Mouse (Mus musculus): ENCODE data around the gene Fam72a. TPM values are rescaled to one million over a fixed set of nuclear protein-coding genes. Genes with fewer than 3 reads are reported as not detected.
"Not testable (repeated sequence)": the region's sequence is repeated elsewhere in the genome, so short reads cannot be mapped to it uniquely, and the experiment has no call there.

Gene Fam72a
- polyA plus RNA-seq, 1 experiment from 2014 or later: 3.0 TPM

- Histone ChIP-seq H3K27ac (ENCODE audit: low read depth, low read length) (no peak overlapping the region), H3K27me3 (ENCODE audit: control insufficient read depth, insufficient read depth, low read length) (no peaks in the 10 kb centered on the region), H3K36me3 (ENCODE audit: control insufficient read depth, insufficient read depth, low read length) (no peaks in the 10 kb centered on the region), H3K9ac (ENCODE audit: low read length) (no peak overlapping the region), H3K4me2 (ENCODE audit: low read depth) (no peak overlapping the region), H3K4me3 (ENCODE audit: low read depth, low read length) (no peak overlapping the region), H3K4me1 (ENCODE audit: control insufficient read depth, insufficient read depth, low read length) (no peaks in the 10 kb centered on the region), H3K9me3 (ENCODE audit: control insufficient read depth, low read length) (no peaks in the 10 kb centered on the region)
- ATAC-seq (ENCODE audit: insufficient read depth, low FRiP score, low TSS enrichment): no peak
- DNase-seq (ENCODE audit: low spot score): no peak
These were observed 32.8 kb downstream of the Fam72a start for GRCm38 (mm10) chr1:131560500-131560899.

- WGBS: 91% methylated on average over 2 of the region's 2 CpGs
- Histone ChIP-seq H3K27me3 (ENCODE audit: control insufficient read depth, insufficient read depth, low read length) (no peaks in the 10 kb centered on the region), H3K27ac (ENCODE audit: low read depth, low read length) (no peak overlapping the region), H3K4me1 (ENCODE audit: control insufficient read depth, insufficient read depth, low read length) (no peaks in the 10 kb centered on the region), H3K4me3 (ENCODE audit: low read depth, low read length) (no peak overlapping the region), H3K4me2 (ENCODE audit: low read depth) (no peak overlapping the region), H3K9ac (ENCODE audit: low read length) (no peak overlapping the region), H3K36me3 (ENCODE audit: control insufficient read depth, insufficient read depth, low read length) (no peaks in the 10 kb centered on the region), H3K9me3 (ENCODE audit: control insufficient read depth, low read length) (no peaks in the 10 kb centered on the region)
- DNase-seq (ENCODE audit: low spot score) (no peak), ATAC-seq (ENCODE audit: insufficient read depth, low FRiP score, low TSS enrichment) (no peak)
These were observed 34.4 kb downstream of the Fam72a start for GRCm38 (mm10) chr1:131562081-131562480.

GRCm38 (mm10) chr1:131566056-131566455, 38.4 kb downstream of the Fam72a start:
- 47% methylated on average over 11 of the region's 11 CpGs for WGBS
- peak; percentile 28 for DNase-seq (ENCODE audit: low spot score)
- peak; percentile 55; the same call in 1 of the 2 replicates for ATAC-seq (ENCODE audit: insufficient read depth, low FRiP score, low TSS enrichment)
- not testable (repeated sequence) for H3K9ac ChIP-seq (ENCODE audit: low read length); H3K4me3 ChIP-seq (ENCODE audit: low read depth, low read length); H3K9me3 ChIP-seq (ENCODE audit: control insufficient read depth, low read length); H3K4me1 ChIP-seq (ENCODE audit: control insufficient read depth, insufficient read depth, low read length); H3K4me2 ChIP-seq (ENCODE audit: low read depth); H3K27ac ChIP-seq (ENCODE audit: low read depth, low read length); H3K27me3 ChIP-seq (ENCODE audit: control insufficient read depth, insufficient read depth, low read length); H3K36me3 ChIP-seq (ENCODE audit: control insufficient read depth, insufficient read depth, low read length)

- H3K9me3 ChIP-seq (ENCODE audit: control insufficient read depth, low read length): no peaks in the 10 kb centered on the region
- H3K4me1 ChIP-seq (ENCODE audit: control insufficient read depth, insufficient read depth, low read length): no peaks in the 10 kb centered on the region
- no peaks in the 10 kb centered on the region for H3K36me3 ChIP-seq (ENCODE audit: control insufficient read depth, insufficient read depth, low read length)
- no peaks in the 10 kb centered on the region for H3K27me3 ChIP-seq (ENCODE audit: control insufficient read depth, insufficient read depth, low read length)
- 87% methylated on average over 6 of the region's 6 CpGs for WGBS
- no peak overlapping the region for H3K27ac ChIP-seq (ENCODE audit: low read depth, low read length)
- H3K9ac ChIP-seq (ENCODE audit: low read length): no peak overlapping the region
- ATAC-seq (ENCODE audit: insufficient read depth, low FRiP score, low TSS enrichment): no peak
- H3K4me3 ChIP-seq (ENCODE audit: low read depth, low read length): no peak overlapping the region
- H3K4me2 ChIP-seq (ENCODE audit: low read depth): no peak overlapping the region
- DNase-seq (ENCODE audit: low spot score): no peak
These were observed 42.0 kb downstream of the Fam72a start for GRCm38 (mm10) chr1:131569721-131570120.

GRCm38 (mm10) chr1:131570391-131570790, 42.7 kb downstream of the Fam72a start:
- no peaks in the 10 kb centered on the region for H3K9me3 ChIP-seq (ENCODE audit: control insufficient read depth, low read length)
- ATAC-seq (ENCODE audit: insufficient read depth, low FRiP score, low TSS enrichment) (no peak), DNase-seq (ENCODE audit: low spot score) (no peak)
- H3K36me3 ChIP-seq (ENCODE audit: control insufficient read depth, insufficient read depth, low read length): no peaks in the 10 kb centered on the region
- no peaks in the 10 kb centered on the region for H3K4me1 ChIP-seq (ENCODE audit: control insufficient read depth, insufficient read depth, low read length)
- no peak overlapping the region for H3K9ac ChIP-seq (ENCODE audit: low read length)
- no peak overlapping the region for H3K27ac ChIP-seq (ENCODE audit: low read depth, low read length)
- H3K27me3 ChIP-seq (ENCODE audit: control insufficient read depth, insufficient read depth, low read length): no peaks in the 10 kb centered on the region
- H3K4me2 ChIP-seq (ENCODE audit: low read depth): no peak overlapping the region
- no peak overlapping the region for H3K4me3 ChIP-seq (ENCODE audit: low read depth, low read length)
- 88% methylated on average over 4 of the region's 4 CpGs for WGBS

- H3K4me2 ChIP-seq (ENCODE audit: low read depth): no peak overlapping the region
- no peak overlapping the region for H3K4me3 ChIP-seq (ENCODE audit: low read depth, low read length)
- DNase-seq (ENCODE audit: low spot score): peak; percentile 48
- H3K36me3 ChIP-seq (ENCODE audit: control insufficient read depth, insufficient read depth, low read length): no peaks in the 10 kb centered on the region
- no peak overlapping the region for H3K9ac ChIP-seq (ENCODE audit: low read length)
- no peaks in the 10 kb centered on the region for H3K4me1 ChIP-seq (ENCODE audit: control insufficient read depth, insufficient read depth, low read length)
- no peaks in the 10 kb centered on the region for H3K9me3 ChIP-seq (ENCODE audit: control insufficient read depth, low read length)
- H3K27me3 ChIP-seq (ENCODE audit: control insufficient read depth, insufficient read depth, low read length): no peaks in the 10 kb centered on the region
- no peak for ATAC-seq (ENCODE audit: insufficient read depth, low FRiP score, low TSS enrichment)
- H3K27ac ChIP-seq (ENCODE audit: low read depth, low read length): no peak overlapping the region
- WGBS: 93% methylated on average over 14 of the region's 14 CpGs
These were observed 46.0 kb downstream of the Fam72a start for GRCm38 (mm10) chr1:131573721-131574120.

- Histone ChIP-seq H3K9me3 (ENCODE audit: control insufficient read depth, low read length) (no peaks in the 10 kb centered on the region), H3K36me3 (ENCODE audit: control insufficient read depth, insufficient read depth, low read length) (no peaks in the 10 kb centered on the region), H3K4me2 (ENCODE audit: low read depth) (no peak overlapping the region), H3K27ac (ENCODE audit: low read depth, low read length) (no peak overlapping the region), H3K27me3 (ENCODE audit: control insufficient read depth, insufficient read depth, low read length) (no peaks in the 10 kb centered on the region), H3K9ac (ENCODE audit: low read length) (no peak overlapping the region), H3K4me1 (ENCODE audit: control insufficient read depth, insufficient read depth, low read length) (no peaks in the 10 kb centered on the region), H3K4me3 (ENCODE audit: low read depth, low read length) (no peak overlapping the region)
- WGBS: 75% methylated on average over 17 of the region's 17 CpGs
- no peak for ATAC-seq (ENCODE audit: insufficient read depth, low FRiP score, low TSS enrichment)
- no peak for DNase-seq (ENCODE audit: low spot score)
These were observed 51.4 kb downstream of the Fam72a start for GRCm38 (mm10) chr1:131578943-131579680.

GRCm38 (mm10) chr1:131580389-131580788, 52.7 kb downstream of the Fam72a start:
- Histone ChIP-seq H3K4me2 (ENCODE audit: low read depth) (no peak overlapping the region), H3K4me1 (ENCODE audit: control insufficient read depth, insufficient read depth, low read length) (no peaks in the 10 kb centered on the region), H3K4me3 (ENCODE audit: low read depth, low read length) (no peak overlapping the region), H3K9ac (ENCODE audit: low read length) (no peak overlapping the region), H3K27ac (ENCODE audit: low read depth, low read length) (no peak overlapping the region), H3K27me3 (ENCODE audit: control insufficient read depth, insufficient read depth, low read length) (no peaks in the 10 kb centered on the region), H3K9me3 (ENCODE audit: control insufficient read depth, low read length) (no peaks in the 10 kb centered on the region), H3K36me3 (ENCODE audit: control insufficient read depth, insufficient read depth, low read length) (no peaks in the 10 kb centered on the region)
- no peak for DNase-seq (ENCODE audit: low spot score)
- 58% methylated on average over 4 of the region's 4 CpGs for WGBS
- ATAC-seq (ENCODE audit: insufficient read depth, low FRiP score, low TSS enrichment): no peak

GRCm38 (mm10) chr1:131583598-131583997, 55.9 kb downstream of the Fam72a start:
- no peak overlapping the region for H3K27ac ChIP-seq (ENCODE audit: low read depth, low read length)
- ATAC-seq (ENCODE audit: insufficient read depth, low FRiP score, low TSS enrichment): no peak
- 86% methylated on average over 3 of the region's 3 CpGs for WGBS

More at GRCm38 (mm10) chr1:131583598-131583997, 55.9 kb downstream of the Fam72a start:
- Histone ChIP-seq H3K36me3 (ENCODE audit: control insufficient read depth, insufficient read depth, low read length) (no peaks in the 10 kb centered on the region), H3K27me3 (ENCODE audit: control insufficient read depth, insufficient read depth, low read length) (no peaks in the 10 kb centered on the region), H3K4me2 (ENCODE audit: low read depth) (no peak overlapping the region), H3K9ac (ENCODE audit: low read length) (no peak overlapping the region), H3K4me3 (ENCODE audit: low read depth, low read length) (no peak overlapping the region), H3K4me1 (ENCODE audit: control insufficient read depth, insufficient read depth, low read length) (no peaks in the 10 kb centered on the region), H3K9me3 (ENCODE audit: control insufficient read depth, low read length) (no peaks in the 10 kb centered on the region)
- no peak for DNase-seq (ENCODE audit: low spot score)

All from neural tube, embryonic 11.5 days (tissue).